Mouse (Mus musculus) liver, adult 2 months (tissue): ENCODE data around the gene Gm9008.
"Not testable (repeated sequence)": the region's sequence is repeated elsewhere in the genome, so short reads cannot be mapped to it uniquely, and the experiment has no call there.

Experiments used
- CTCF ChIP-seq: fragments of 200-500 bp; IDR thresholded peaks from 2 replicates; pipeline ENCODE4 v1.5.1; 2011; ENCODE audit warnings: low read depth, low read length, control low read depth
- POLR2A ChIP-seq: fragments of 200-500 bp; IDR thresholded peaks from 2 replicates; pipeline ENCODE4 v1.6.1; 2011; ENCODE audit warnings: low read length, control low read depth; ENCODE audit not compliant: insufficient read depth; ENCODE audit errors: extremely low read depth

DNA sequence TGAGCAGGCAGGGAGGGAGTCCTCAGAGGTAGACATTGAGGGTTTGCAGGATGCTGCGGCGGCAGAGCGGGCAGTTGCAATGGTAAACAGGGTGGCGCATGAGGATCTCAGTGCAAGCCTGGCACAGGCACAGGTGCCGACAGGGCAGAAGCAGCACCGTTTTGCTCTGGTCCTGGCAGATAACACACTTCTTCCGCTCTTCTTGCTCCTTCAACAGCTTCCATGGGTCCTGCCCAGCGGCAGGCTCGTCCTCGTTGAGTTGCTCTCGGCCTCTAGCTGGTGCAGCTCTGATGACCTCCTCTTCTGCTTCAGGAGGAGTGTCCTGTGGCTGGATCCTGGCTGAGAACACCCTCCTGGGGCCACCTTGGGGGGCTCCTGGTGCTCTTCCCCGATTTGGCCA, 1.2 kb downstream of the Gm9008 start:
- TF ChIP-seq CTCF, POLR2A: not testable (repeated sequence)
